Mouse (Mus musculus): Measurements from ENCODE around the gene Kmt2c.

DNA sequence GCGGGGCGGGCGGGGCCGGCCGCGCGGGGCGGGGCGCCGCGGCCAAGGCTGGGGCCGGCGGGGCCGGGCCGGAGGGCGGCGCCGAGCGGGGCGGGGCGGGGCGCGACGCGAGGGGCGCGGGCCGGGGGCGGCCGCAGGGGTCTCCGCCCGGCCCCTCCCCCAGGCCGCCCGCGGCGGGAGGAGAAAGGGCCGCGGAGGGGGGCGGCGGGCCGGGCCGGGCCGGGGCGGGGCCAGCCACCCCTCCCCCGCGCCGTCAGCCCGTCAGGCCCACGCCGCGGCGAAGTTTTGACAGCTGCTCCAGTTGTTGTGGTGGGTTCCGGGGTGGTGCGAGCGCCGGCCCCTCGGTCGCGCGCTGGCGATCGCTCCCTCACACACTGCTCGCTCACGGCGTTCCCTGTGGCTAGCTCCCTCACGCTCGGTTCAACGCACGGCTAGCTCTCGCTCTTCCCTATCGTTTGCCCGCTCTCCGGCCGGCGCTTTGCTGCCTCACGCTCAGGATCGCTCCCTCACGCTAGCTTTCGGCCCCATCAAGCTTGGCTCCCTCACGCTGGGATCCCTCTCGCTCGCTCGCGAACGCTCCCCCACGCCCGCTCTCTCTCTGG, 339 bp upstream of the Kmt2c start:
- TF ChIP-seq POLR2A (IDR thresholded peaks at IDR 0.05; ENCODE audit: low read depth, low read length) (no peak), CTCF (IDR thresholded peaks at IDR 0.05; ENCODE audit: extremely low read depth, insufficient read depth, insufficient read length, insufficient replicate concordance) (no peak)
